Mouse (Mus musculus): ENCODE measurements at regions not wholly inside any gene's neighbourhood (a gene's known extent, or its start where the extent isn't known, plus 50 kb on each side); places are given as distances from the start of the nearest gene placed in this dataset.

- TF ChIP-seq POLR2A (IDR thresholded peaks at IDR 0.05; ENCODE audit: low read depth, low read length), result no peak
- no peak for TF ChIP-seq CTCF (IDR thresholded peaks at IDR 0.05; ENCODE audit: extremely low read depth, insufficient read depth, insufficient read length, insufficient replicate concordance)
These were observed 145.3 kb upstream of the Btg1 start for GRCm38 (mm10) chr10:96471523-96471922.

Data from spleen, adult 2 months (tissue).